Mouse (Mus musculus) lung, embryonic 15.5 days (tissue): ENCODE data around the gene Il21r. TPM values are rescaled to one million over a fixed set of nuclear protein-coding genes. Genes with fewer than 3 reads are reported as not detected.

Experiments used
- ATAC-seq: fragments of 200-750 bp; cut with Nextera tagmentation; 2 replicates; pipeline ENCODE4 v1.8.0; 2017; ENCODE audit warnings: moderate number of reproducible peaks, borderline replicate concordance; ENCODE audit not compliant: low FRiP score, low TSS enrichment; ENCODE audit errors: extremely low read depth
- H3K27ac ChIP-seq: fragments of 300-500 bp; sonication (generic); 2 replicates; pipeline ENCODE4 v1.5.1; 2015; ENCODE audit warnings: moderate library complexity, mild to moderate bottlenecking, inconsistent platforms
- H3K27me3 ChIP-seq: fragments of 300-500 bp; sonication (generic); 2 replicates; pipeline ENCODE4 v1.6.1; 2015; ENCODE audit warnings: inconsistent platforms
- H3K36me3 ChIP-seq: fragments of 300-500 bp; sonication (generic); 2 replicates; pipeline ENCODE4 v1.6.1; 2015; ENCODE audit warnings: inconsistent platforms
- H3K4me1 ChIP-seq: fragments of 300-500 bp; sonication (generic); 2 replicates; pipeline ENCODE4 v1.6.1; 2015; ENCODE audit warnings: inconsistent platforms
- H3K4me2 ChIP-seq: fragments of 300-500 bp; sonication (generic); 2 replicates; pipeline ENCODE4 v1.6.1; 2015; ENCODE audit warnings: inconsistent platforms, mild to moderate bottlenecking, moderate library complexity
- H3K4me3 ChIP-seq: fragments of 300-500 bp; sonication (generic); 2 replicates; pipeline ENCODE4 v1.5.1; 2015; ENCODE audit warnings: mild to moderate bottlenecking, inconsistent platforms
- H3K9ac ChIP-seq: fragments of 300-500 bp; sonication (generic); 2 replicates; pipeline ENCODE4 v1.6.1; 2015; ENCODE audit warnings: inconsistent platforms
- H3K9me3 ChIP-seq: fragments of 300-500 bp; sonication (generic); 2 replicates; pipeline ENCODE4 v1.6.1; 2016; ENCODE audit warnings: inconsistent platforms
- WGBS: fragments of 180-500 bp; shearing (Covaris S2); methylation state at CpG from one replicate; pipeline ENCODE4 v1.1.7; 2015; 5-methylcytosine and 5-hydroxymethylcytosine counted together
- polyA plus RNA-seq: library from polyadenylated mRNA; unstranded; fragments of >200 nt; fragmentation: Nextera tagmentation; extraction: Ambion mirVana; gene quantifications from 2 replicates; pipeline ENCODE4 v1.2.1, GENCODE M21; 2015

Il21r gene
- polyA plus RNA-seq, 1 experiment from 2014 or later = 0.74 TPM

- Histone ChIP-seq H3K27ac (no peak overlapping the region), H3K4me3 (no peak overlapping the region), H3K9ac (no peak overlapping the region), H3K36me3 (peaks cover 92% of the 10 kb centered on the region), H3K9me3 (no peaks in the 10 kb centered on the region), H3K4me1 (no peaks in the 10 kb centered on the region), H3K4me2 (no peak overlapping the region), H3K27me3 (no peaks in the 10 kb centered on the region)
- ATAC-seq = no peak
- WGBS = 72% methylated on average over 8 of the region's 8 CpGs
These were observed 75.5 kb downstream of the Il21r start for GRCm38 (mm10) chr7:125678756-125679155.

DNA sequence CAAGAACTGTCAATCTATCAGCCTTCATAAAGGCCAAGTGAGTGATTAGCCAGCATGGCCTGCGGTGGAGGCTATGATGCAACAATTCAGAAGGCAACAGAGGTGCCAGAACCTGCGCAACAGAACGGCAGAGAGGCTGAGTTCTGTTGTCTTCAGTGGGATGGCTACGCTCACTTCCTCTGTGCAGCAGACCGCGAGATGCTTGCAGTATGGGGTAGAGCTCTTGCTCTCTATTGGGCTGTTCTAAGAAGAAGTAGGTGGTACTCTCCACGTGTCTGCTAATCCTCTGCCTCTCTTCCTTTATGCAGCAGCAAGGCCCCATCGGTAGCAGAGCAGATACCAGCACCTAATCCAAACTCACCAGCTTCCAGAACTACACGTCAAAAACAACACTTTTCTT, 76.7 kb downstream of the Il21r start:
- Histone ChIP-seq H3K36me3 (peaks cover 88% of the 10 kb centered on the region), H3K27ac (no peak overlapping the region), H3K4me3 (no peak overlapping the region), H3K9ac (no peak overlapping the region), H3K4me1 (no peaks in the 10 kb centered on the region), H3K4me2 (no peak overlapping the region), H3K9me3 (no peaks in the 10 kb centered on the region), H3K27me3 (no peaks in the 10 kb centered on the region)
- ATAC-seq = no peak
- 90% methylated on average over 9 of the region's 9 CpGs for WGBS

Other genes starting within 250 kb of the Il21r start
- 14.5 and 15.6 TPM in 2 replicates for gene Kdm8, start 158.8 kb upstream of the Il21r start, polyA plus RNA-seq
- gene Nsmce1, start 111.8 kb upstream of the Il21r start, polyA plus RNA-seq = 157 and 164 TPM in 2 replicates
- gene Il4ra, start 51.3 kb upstream of the Il21r start, polyA plus RNA-seq = 15.3 and 16.5 TPM in 2 replicates
- gene Gtf3c1, start 104.4 kb downstream of the Il21r start, polyA plus RNA-seq = 27.7 and 29.5 TPM in 2 replicates
- 7.5 and 8.0 TPM in 2 replicates for gene D430042O09Rik, start 104.5 kb downstream of the Il21r start, polyA plus RNA-seq